Mouse (Mus musculus): ENCODE results near the gene Izumo4.

DNA sequence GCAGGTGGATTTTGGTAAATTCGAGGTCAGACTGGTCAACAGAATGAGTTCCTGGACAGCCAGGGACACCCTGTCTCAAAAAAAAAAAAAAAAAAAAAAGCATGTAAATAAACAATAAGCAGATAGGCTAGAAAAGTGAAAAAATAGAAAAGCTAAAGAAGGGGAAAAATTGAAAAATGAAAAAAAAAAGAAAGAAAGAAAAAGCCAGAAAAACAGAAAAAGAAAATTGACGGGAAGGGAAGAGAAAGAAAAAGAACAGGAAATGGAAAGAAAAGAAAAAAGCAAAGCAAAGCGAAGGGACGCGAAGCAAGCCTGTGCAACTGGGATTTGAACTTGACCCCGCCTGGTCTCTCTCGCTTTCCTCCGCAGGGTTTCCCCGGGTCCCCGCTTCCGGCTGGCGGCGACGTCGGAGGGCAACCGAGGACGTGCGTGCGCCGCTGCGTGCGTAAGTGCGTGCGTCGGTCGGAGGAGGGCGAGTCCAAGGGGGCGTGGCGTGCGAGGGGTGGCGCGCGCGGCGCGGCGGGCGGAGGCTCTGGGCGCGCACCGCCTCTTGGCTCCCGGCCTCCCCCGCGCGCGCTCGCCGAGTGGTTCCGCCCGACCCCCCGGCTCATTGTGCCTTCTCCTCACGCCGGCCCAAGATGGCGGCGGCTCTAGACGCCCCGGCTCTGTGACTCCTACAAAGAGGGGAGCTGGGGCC, 52.8 kb downstream of the Izumo4 start, which contains the start of gene Dot1l:
- no peak for TF ChIP-seq USF1 (IDR thresholded peaks at IDR 0.05; ENCODE audit: low read depth, low read length)
- TF ChIP-seq MAX (IDR thresholded peaks at IDR 0.05; ENCODE audit: low read length), result peak; percentile 2; the same call in 1 of the 2 replicates
- no peak for TF ChIP-seq GABPA (IDR thresholded peaks at IDR 0.05; ENCODE audit: insufficient replicate concordance, low read depth, low read length)
- no peak for TF ChIP-seq E2F4 (IDR thresholded peaks at IDR 0.05; ENCODE audit: insufficient replicate concordance, low read depth, low read length)
- TF ChIP-seq ZKSCAN1 (IDR thresholded peaks at IDR 0.05; ENCODE audit: borderline replicate concordance, low read depth, low read length), result no peak
- peak; percentile 76; the same call in 1 of the 2 replicates for TF ChIP-seq MXI1 (IDR thresholded peaks at IDR 0.05; ENCODE audit: low read depth, low read length)
- TF ChIP-seq ZNF384 (IDR thresholded peaks at IDR 0.05; ENCODE audit: low read depth, low read length), result peak; percentile 76

All from CH12.LX (cell line).